Comparison of ENCODE assay signal across 8 mouse cellular contexts in the genomic region with DNA sequence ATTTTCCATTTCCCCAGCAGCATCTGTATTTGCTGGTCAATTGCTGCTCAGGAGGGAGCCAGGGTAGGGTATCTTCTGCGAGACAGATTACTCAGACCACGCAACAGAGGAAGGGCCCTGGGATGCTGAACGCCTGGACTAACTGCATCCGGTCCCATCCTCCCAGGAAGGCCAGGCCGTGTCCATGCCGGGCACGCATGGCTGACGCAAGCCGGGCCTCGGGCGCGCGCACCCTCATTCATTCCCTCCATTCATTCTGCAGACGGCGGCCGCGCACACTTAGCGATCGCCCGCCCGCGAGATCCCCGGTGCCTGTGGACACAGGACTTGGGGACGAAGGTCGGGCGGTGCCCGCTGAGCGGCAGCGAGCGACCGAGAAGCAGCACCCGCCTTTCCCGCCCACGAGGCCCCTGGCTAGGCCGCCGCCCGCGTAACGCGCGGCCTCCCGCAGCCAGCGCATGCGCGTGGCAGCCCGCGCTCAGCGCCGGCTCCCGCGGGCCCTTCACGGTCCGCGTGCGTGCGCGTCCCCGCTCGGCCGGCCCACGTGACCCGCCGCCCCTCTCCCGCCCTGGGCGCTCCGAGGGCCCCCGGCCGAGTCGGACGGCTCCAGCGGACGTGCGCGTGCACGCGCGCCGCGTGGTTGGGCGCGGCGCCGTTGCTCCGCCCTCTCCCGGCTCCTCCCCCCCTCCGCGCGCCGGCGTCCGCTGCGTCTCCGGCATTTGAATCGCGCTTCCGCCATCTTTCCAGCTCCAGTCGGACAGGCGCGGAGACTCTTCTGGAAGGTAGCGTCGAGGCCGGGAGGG. TPM values are rescaled to one million over a fixed set of nuclear protein-coding genes. Genes with fewer than 3 reads are reported as not detected.
DNase-seq lines count a peak whose midpoint lies in the region; ATAC-seq and TF ChIP-seq lines count a peak whose summit lies in the region.

A gene (plus strand): TSS at position 573 of the 803 bp plus-strand sequence.

- peak; percentile 91 for DNase-seq in 416B (ENCODE audit: low read depth)
- peak; percentile 94 to 95 for DNase-seq in heart, adult 9 months (ENCODE audit: low spot score in 2 of 2)
- peak; percentile 79 to 91 for DNase-seq in monocyte, adult 2 months (ENCODE audit: low read depth in 1 of 2, low spot score in 2 of 2)
- peak; percentile 94 for DNase-seq in spleen, postnatal 36 days (ENCODE audit: low spot score in 2 of 2)

- peak within 1 kb of the TSS; percentile 92 for H3K9ac ChIP-seq in embryonic facial prominence, embryonic 15.5 days
- H3K9ac ChIP-seq in kidney, embryonic 14.5 days (ENCODE audit: low read depth, low read length), result peak within 1 kb of the TSS; percentile 98
- peak within 1 kb of the TSS; percentile 93 for H3K9ac ChIP-seq in limb, embryonic 15.5 days

- 0 out of 2 replicates have a peak, but pooled peaks have one; percentile 1 for TF ChIP-seq CTCF in bone marrow, adult 2 months (IDR thresholded peaks at IDR 0.05; ENCODE audit: control insufficient read depth, insufficient read depth, low read length)

- no peaks in the 10 kb centered on the region for H3K27me3 ChIP-seq in embryonic facial prominence, embryonic 15.5 days
- H3K27me3 ChIP-seq in kidney, embryonic 14.5 days (ENCODE audit: control insufficient read depth, insufficient read depth, low read length), result no peaks in the 10 kb centered on the region
- no peaks in the 10 kb centered on the region for H3K27me3 ChIP-seq in limb, embryonic 15.5 days

- no peaks in the 10 kb centered on the region for H3K9me3 ChIP-seq in embryonic facial prominence, embryonic 15.5 days (replicated peaks)
- H3K9me3 ChIP-seq in kidney, embryonic 14.5 days (ENCODE audit: control insufficient read depth, low read length), result no peaks in the 10 kb centered on the region
- H3K9me3 ChIP-seq in limb, embryonic 15.5 days, result no peaks in the 10 kb centered on the region

- under 1% methylated on average over 101 of the region's 102 CpGs for WGBS in bone marrow, adult 2 months
- WGBS in embryonic facial prominence, embryonic 15.5 days, result under 1% methylated on average over 86 of the region's 102 CpGs
- under 1% methylated on average over 82 of the region's 102 CpGs for WGBS in kidney, embryonic 14.5 days
- under 1% methylated on average over 92 of the region's 102 CpGs for WGBS in limb, embryonic 15.5 days

- H3K4me3 ChIP-seq in bone marrow, adult 2 months (replicated peaks; ENCODE audit: control insufficient read depth, low read depth, low read length), result peak within 1 kb of the TSS; percentile 84
- H3K4me3 ChIP-seq in embryonic facial prominence, embryonic 15.5 days (replicated peaks), result peak within 1 kb of the TSS; percentile 90
- H3K4me3 ChIP-seq in kidney, embryonic 14.5 days (ENCODE audit: low read length), result peak within 1 kb of the TSS; percentile 93
- H3K4me3 ChIP-seq in limb, embryonic 15.5 days, result peak within 1 kb of the TSS; percentile 93

- peak; percentile 93 for ATAC-seq in embryonic facial prominence, embryonic 15.5 days (ENCODE audit: insufficient number of reproducible peaks, low FRiP score, low TSS enrichment, low read depth)
- ATAC-seq in kidney, embryonic 14.5 days (ENCODE audit: low FRiP score, low TSS enrichment), result peak; percentile 93
- peak; percentile 90 for ATAC-seq in limb, embryonic 15.5 days (ENCODE audit: insufficient number of reproducible peaks, low FRiP score, low TSS enrichment, low read depth)

- H3K4me2 ChIP-seq in embryonic facial prominence, embryonic 15.5 days (replicated peaks), result peak within 1 kb of the TSS; percentile 66
- peak within 1 kb of the TSS; percentile 86 for H3K4me2 ChIP-seq in kidney, embryonic 14.5 days (replicated peaks; ENCODE audit: low read depth, low read length)
- peak within 1 kb of the TSS; percentile 59 for H3K4me2 ChIP-seq in limb, embryonic 15.5 days

- peaks cover 2% of the 10 kb centered on the region; the same call in 1 of the 2 replicates for H3K4me1 ChIP-seq in bone marrow, adult 2 months (ENCODE audit: control insufficient read depth, insufficient read depth, low read length)
- peaks cover 11% of the 10 kb centered on the region; the same call in 1 of the 2 replicates for H3K4me1 ChIP-seq in embryonic facial prominence, embryonic 15.5 days
- no peaks in the 10 kb centered on the region for H3K4me1 ChIP-seq in kidney, embryonic 14.5 days (ENCODE audit: control insufficient read depth, insufficient read depth, low read length)
- H3K4me1 ChIP-seq in limb, embryonic 15.5 days, result peaks cover 8% of the 10 kb centered on the region

- H3K27ac ChIP-seq in bone marrow, adult 2 months (ENCODE audit: control insufficient read depth, insufficient read depth, low read depth, low read length, poor library complexity), result peak within 1 kb of the TSS; percentile 96
- H3K27ac ChIP-seq in embryonic facial prominence, embryonic 15.5 days (replicated peaks), result peak within 1 kb of the TSS; percentile 97
- H3K27ac ChIP-seq in kidney, embryonic 14.5 days (ENCODE audit: low read depth, low read length), result peak within 1 kb of the TSS; percentile 96
- H3K27ac ChIP-seq in limb, embryonic 15.5 days, result peak within 1 kb of the TSS; percentile 97

- peaks cover 11% of the 10 kb centered on the region for H3K36me3 ChIP-seq in embryonic facial prominence, embryonic 15.5 days
- peaks cover 24% of the 10 kb centered on the region for H3K36me3 ChIP-seq in kidney, embryonic 14.5 days (ENCODE audit: control insufficient read depth, insufficient read depth, low read length)
- H3K36me3 ChIP-seq in limb, embryonic 15.5 days, result peaks cover 8% of the 10 kb centered on the region

- TF ChIP-seq POLR2A in bone marrow, adult 2 months (IDR thresholded peaks at IDR 0.05; ENCODE audit: borderline replicate concordance, control insufficient read depth, low read depth, low read length), result peak; percentile 73; the same call in 1 of the 2 replicates

RNA-seq across cellular contexts. Expression of the gene that starts here (rescaled TPM):
- polyA plus RNA-seq in bone marrow, adult 2 months (2011; ENCODE audit: insufficient read depth, insufficient read length, low replicate concordance, missing spikeins), result 135 and 227 TPM in 2 replicates
- polyA plus RNA-seq in embryonic facial prominence, embryonic 15.5 days (2015; fragmentation: Nextera tagmentation; extraction: Ambion mirVana), result 437 and 441 TPM in 2 replicates
- polyA plus RNA-seq in kidney, embryonic 14.5 days (2014; fragmentation: Nextera tagmentation; extraction: Ambion mirVana), result 768 and 779 TPM in 2 replicates
- 432 and 441 TPM in 2 replicates for polyA plus RNA-seq in limb, embryonic 15.5 days (2015; fragmentation: Nextera tagmentation; extraction: Ambion mirVana)

Comparison
In these comparisons a context has a peak if more than half of its experiments do, and no peak if none do; other contexts are left out.
1. Peak in every context shown above with its lines: DNase-seq, ATAC-seq, H3K4me3 ChIP-seq and H3K27ac ChIP-seq.